Mouse (Mus musculus): ENCODE results near the gene Gm49333. TPM values are rescaled to one million over a fixed set of nuclear protein-coding genes. Genes with fewer than 3 reads are reported as not detected.

Gm49333 gene
- polyA plus RNA-seq, 1 experiment from 2014 or later = 0.21 TPM

MicroRNA genes within 50 kb of the gene (microRNA counts, 519-probe panel; counts per million panel counts)
- 6,088 counts per million, percentile 92 among the panel's probes with 10 or more counts for microRNA mmu-miR-1224

Small RNA genes lying within 50 kb of the gene (microRNA-seq; reads per million reads assigned to microRNA genes)
- 2.1 reads per million for gene Mir1224

Other genes with a start within 250 kb of the Gm49333 start
- gene Abcc5, start 185.2 kb upstream of the Gm49333 start, polyA plus RNA-seq (2016; fragmentation: Nextera tagmentation; extraction: Ambion mirVana) = 28.6 and 30.3 TPM in 2 replicates
- gene Eif2b5, start 112.8 kb upstream of the Gm49333 start, polyA plus RNA-seq (2016; fragmentation: Nextera tagmentation; extraction: Ambion mirVana) = 90.0 and 99.7 TPM in 2 replicates
- gene Dvl3, start 94.6 kb upstream of the Gm49333 start, polyA plus RNA-seq (2016; fragmentation: Nextera tagmentation; extraction: Ambion mirVana) = 8.0 and 8.8 TPM in 2 replicates
- 463 and 468 TPM in 2 replicates for gene Ap2m1, start 76.1 kb upstream of the Gm49333 start, polyA plus RNA-seq (2016; fragmentation: Nextera tagmentation; extraction: Ambion mirVana)
- 38.8 and 40.5 TPM in 2 replicates for gene Abcf3, start 63.0 kb upstream of the Gm49333 start, polyA plus RNA-seq (2016; fragmentation: Nextera tagmentation; extraction: Ambion mirVana)
- 0.23 and 0.30 TPM in 2 replicates for gene Vwa5b2, start 22.1 kb upstream of the Gm49333 start, polyA plus RNA-seq (2016; fragmentation: Nextera tagmentation; extraction: Ambion mirVana)
- gene Eef1akmt4, start within 50 bp of the Gm49333 start, polyA plus RNA-seq (2016; fragmentation: Nextera tagmentation; extraction: Ambion mirVana) = 27.4 and 28.6 TPM in 2 replicates
- 35.0 and 36.0 TPM in 2 replicates for gene Alg3, start 125 bp downstream of the Gm49333 start, polyA plus RNA-seq (2016; fragmentation: Nextera tagmentation; extraction: Ambion mirVana)
- 0.56 and 0.61 TPM in 2 replicates for gene Camk2n2, start 9.7 kb downstream of the Gm49333 start, polyA plus RNA-seq (2016; fragmentation: Nextera tagmentation; extraction: Ambion mirVana)
- 0.53 TPM in 1 of 2 replicates, not detected in the other for gene Ece2, start 18.2 kb downstream of the Gm49333 start, polyA plus RNA-seq (2016; fragmentation: Nextera tagmentation; extraction: Ambion mirVana)
- 277 and 289 TPM in 2 replicates for gene Psmd2, start 40.0 kb downstream of the Gm49333 start, polyA plus RNA-seq (2016; fragmentation: Nextera tagmentation; extraction: Ambion mirVana)
- 180 and 187 TPM in 2 replicates for gene Eif4g1, start 56.7 kb downstream of the Gm49333 start, polyA plus RNA-seq (2016; fragmentation: Nextera tagmentation; extraction: Ambion mirVana)
- 2.1 and 2.6 TPM in 2 replicates for gene Fam131a, start 81.6 kb downstream of the Gm49333 start, polyA plus RNA-seq (2016; fragmentation: Nextera tagmentation; extraction: Ambion mirVana)
- gene Polr2h, start 106.1 kb downstream of the Gm49333 start, polyA plus RNA-seq (2016; fragmentation: Nextera tagmentation; extraction: Ambion mirVana) = 66.1 and 68.4 TPM in 2 replicates
- 14.0 and 14.5 TPM in 2 replicates for gene Clcn2, start 106.1 kb downstream of the Gm49333 start, polyA plus RNA-seq (2016; fragmentation: Nextera tagmentation; extraction: Ambion mirVana)
- 0.54 and 0.96 TPM in 2 replicates for gene Chrd, start 121.5 kb downstream of the Gm49333 start, polyA plus RNA-seq (2016; fragmentation: Nextera tagmentation; extraction: Ambion mirVana)
- 2.7 and 2.8 TPM in 2 replicates for gene Thpo, start 122.9 kb downstream of the Gm49333 start, polyA plus RNA-seq (2016; fragmentation: Nextera tagmentation; extraction: Ambion mirVana)

Data from liver, embryonic 12.5 days (tissue).